Mouse (Mus musculus): ENCODE data around the gene Pgm2. TPM values are rescaled to one million over a fixed set of nuclear protein-coding genes. Genes with fewer than 3 reads are reported as not detected.

Pgm2 gene
- total RNA-seq, 2 experiments from 2014 or later: 10.4 to 10.7 TPM

DNA sequence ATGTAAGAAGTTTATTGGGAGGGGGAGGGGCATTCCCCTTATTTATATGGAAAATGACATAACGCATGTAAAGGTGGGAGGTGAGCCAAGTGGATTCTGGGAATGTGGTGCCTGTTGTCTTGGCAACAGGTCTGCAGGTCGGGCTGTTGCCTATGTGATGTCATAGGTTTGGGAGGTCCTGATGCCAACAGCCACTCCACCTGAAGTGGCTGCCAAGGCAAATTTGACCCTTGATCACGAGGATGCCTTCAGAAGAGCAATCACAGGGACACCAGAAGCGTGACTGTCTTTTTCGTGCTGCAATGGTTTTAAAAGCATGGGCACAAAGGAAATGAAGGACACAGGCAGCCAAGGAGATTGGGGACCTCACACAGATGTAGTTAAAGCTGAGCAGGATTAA is 33.0 kb downstream of the Pgm2 start:
- DNase-seq (ENCODE audit: low spot score in 2 of 2): no peak
- intact Hi-C loops (cut with DNase I): no loop called here

GRCm38 (mm10) chr5:64131550-64131949 is 38.8 kb downstream of the Pgm2 start:
- intact Hi-C loops (cut with DNase I): no loop called here
- no peak for DNase-seq (ENCODE audit: low spot score in 2 of 2)

DNA sequence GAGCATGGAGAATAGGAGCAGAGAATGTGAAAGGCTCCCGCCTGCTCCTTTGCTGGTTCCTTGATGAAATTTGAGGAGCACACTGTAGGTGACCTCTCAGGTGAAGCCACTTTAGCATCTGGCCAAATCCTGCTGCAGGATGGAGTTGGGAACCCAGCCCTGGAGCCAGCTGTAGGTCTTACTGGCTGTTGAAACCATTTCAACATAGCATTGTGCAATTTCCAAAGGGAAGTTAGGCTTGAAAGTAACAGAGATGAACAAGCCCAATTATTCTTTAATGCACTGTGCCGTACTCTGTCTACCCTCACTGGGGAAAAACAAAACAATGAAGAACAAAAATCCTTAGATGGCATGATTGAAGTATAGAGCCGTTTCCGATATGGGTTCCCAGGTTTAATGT is 41.2 kb downstream of the Pgm2 start:
- intact Hi-C loops (cut with DNase I): no loop called here
- DNase-seq (ENCODE audit: low spot score in 2 of 2): no peak

GRCm38 (mm10) chr5:64136325-64136724 is 43.6 kb downstream of the Pgm2 start:
- intact Hi-C loops (cut with DNase I): no loop called here
- DNase-seq (ENCODE audit: low spot score in 2 of 2): no peak

DNA sequence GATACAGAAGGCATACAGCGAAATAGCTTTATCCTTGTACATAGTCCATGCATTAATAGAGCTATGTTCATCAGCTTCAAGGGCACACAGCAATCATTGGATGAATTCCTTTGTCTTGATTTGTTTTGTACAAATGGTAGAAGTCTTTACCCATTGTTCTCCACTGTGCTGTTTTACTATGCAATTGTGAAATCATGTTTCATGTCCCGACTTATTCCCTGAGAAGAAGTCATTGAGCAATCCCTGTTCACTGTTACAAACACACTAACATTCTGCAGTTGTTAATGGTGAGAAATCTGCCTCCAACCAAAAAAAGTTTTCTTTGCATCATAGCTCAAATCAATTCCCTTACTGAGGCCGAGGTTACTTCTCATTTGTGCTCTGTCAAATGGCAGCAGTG is 47.5 kb downstream of the Pgm2 start:
- intact Hi-C loops (cut with DNase I): no loop called here
- no peak for DNase-seq (ENCODE audit: low spot score in 2 of 2)

DNA sequence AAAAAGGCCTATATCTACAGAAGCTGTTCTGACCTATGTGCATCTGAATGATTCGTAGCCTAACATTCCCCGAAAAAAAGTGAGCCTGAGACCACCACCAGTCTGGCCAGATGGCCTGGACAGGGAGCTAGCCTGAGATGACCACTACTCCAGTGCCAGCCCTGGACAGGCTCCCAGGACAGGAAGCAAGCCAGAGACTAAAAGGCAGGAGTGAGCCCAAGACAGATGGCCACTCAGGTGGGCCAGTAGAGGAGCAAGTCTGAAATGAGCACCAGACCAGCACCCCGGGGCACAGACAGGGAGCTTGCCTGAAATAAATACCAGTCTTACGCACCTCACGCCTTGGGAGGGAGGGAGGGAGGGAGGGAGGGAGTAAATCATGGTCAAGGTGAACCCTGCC is 51.6 kb downstream of the Pgm2 start:
- intact Hi-C loops (cut with DNase I): no loop called here
- no peak for DNase-seq (ENCODE audit: low spot score in 2 of 2)

- no peak for DNase-seq (ENCODE audit: low spot score in 2 of 2)
- intact Hi-C loops (cut with DNase I): no loop called here
These were observed 53.7 kb downstream of the Pgm2 start for GRCm38 (mm10) chr5:64146384-64147005.

DNA sequence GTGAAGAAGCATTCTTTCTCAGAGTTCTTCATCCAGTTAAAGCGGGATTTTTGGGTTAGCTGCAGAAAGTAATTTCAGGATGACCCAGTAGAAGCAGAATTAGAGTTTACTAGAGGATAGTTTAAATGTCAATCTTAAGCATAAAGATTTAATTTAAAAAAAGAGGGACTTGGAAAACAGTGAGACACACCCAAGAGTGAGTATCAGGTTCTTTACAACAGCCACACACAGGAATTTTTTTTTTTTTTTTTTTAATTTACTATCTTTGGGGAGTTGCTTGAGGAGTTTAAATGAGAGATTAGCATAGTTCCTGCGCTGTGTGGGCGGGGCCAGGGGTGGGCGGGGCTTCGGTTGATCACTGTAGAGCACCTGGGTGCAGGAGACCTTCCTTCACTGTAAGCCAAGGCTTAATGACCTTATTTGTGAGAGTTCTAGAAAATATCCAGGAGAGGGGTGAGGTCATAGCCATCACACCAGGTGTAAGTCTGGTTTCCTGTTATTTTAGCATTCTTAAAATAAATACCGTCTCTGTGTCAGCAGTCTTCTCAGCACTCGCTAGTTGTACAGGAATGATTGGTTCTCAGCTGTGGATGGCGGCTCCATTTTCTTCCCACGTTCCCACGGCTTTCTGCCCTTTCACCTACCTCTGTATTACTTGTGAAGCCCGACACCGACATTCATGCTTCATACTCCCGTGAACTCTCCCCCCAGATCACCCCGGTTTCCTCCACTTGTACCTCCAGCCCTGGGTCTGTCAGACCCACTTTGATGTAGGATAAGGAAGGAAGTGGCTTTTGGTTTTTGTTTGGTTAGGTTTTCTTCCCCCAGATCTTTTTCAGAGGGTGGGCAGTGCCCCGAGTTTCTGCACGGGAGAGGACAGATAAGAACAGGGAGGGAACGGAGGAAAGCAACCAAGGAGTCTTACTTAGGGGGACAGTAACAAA is 56.7 kb downstream of the Pgm2 start:
- intact Hi-C loops (cut with DNase I): no loop called here
- no peak for DNase-seq (ENCODE audit: low spot score in 2 of 2)

DNA sequence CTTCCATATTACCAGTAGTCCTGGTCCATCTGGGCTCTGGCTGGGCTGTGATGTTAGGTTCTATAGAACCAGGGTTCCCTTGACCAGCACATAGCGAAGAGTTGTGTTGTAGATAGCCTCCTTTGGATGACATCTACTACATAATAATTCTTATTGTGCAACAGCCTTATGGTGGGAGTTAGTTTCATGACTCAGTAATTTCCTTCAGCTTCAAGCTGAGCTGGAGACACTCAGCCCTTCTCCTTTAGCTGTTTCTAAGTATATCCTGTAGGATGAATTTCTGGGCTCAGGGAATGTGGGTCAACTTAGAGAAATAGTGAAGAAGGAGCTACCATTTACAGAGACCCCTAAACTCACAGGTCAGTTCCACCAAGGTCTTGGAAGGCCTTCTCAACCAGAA is 60.6 kb downstream of the Pgm2 start:
- no peak for DNase-seq (ENCODE audit: low spot score in 2 of 2)
- intact Hi-C loops (cut with DNase I): no loop called here

DNA sequence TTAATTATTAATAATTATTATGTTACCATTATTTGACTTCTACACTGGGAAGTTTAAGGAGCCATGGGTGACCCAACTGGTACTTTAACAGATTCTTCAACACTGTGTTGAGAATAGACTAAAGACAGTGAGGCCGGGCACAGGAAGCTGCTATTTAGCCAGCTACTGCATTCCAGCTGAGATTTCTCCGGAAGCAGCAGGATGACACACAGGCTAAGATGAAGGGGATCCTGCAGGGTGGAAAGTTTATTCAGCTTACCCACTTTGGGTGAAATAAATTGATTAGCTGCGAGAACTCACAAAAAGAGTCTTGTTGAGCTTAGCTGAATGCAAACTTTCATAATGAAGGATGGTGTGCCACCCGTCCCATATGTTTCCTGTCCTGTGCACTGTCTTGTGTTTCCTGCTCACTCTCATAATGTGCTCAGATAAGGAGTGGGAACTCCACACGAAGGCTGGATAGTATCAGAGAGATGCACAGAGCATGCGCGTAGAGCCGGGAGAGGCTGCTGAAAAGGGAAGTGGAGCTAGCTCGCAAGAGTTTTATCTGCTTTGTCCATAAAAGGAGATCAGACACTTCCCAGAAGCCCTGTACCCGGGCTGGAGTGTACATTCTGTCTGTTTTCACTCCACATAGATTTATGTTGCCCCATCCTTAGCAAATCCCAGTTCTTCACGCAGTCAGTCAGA is 63.3 kb downstream of the Pgm2 start, which contains the start of gene Tbc1d1:
Tbc1d1 (plus strand) TSS at position 445 of the 690 bp plus-strand sequence.
- intact Hi-C loops (cut with DNase I): no loop called here
- DNase-seq (ENCODE audit: low spot score in 2 of 2): peak in 1 of 2 experiments; percentile 27

GRCm38 (mm10) chr5:64156579-64156978 is 63.8 kb downstream of the Pgm2 start:
- DNase-seq (ENCODE audit: low spot score in 2 of 2): no peak
- intact Hi-C loops (cut with DNase I): no loop called here

GRCm38 (mm10) chr5:64157926-64158325 is 65.2 kb downstream of the Pgm2 start:
- DNase-seq (ENCODE audit: low spot score in 2 of 2): no peak
- intact Hi-C loops (cut with DNase I): no loop called here

- intact Hi-C loops (cut with DNase I): no loop called here
- DNase-seq (ENCODE audit: low spot score in 2 of 2): no peak
These were observed 65.8 kb downstream of the Pgm2 start for GRCm38 (mm10) chr5:64158501-64158900.

DNA sequence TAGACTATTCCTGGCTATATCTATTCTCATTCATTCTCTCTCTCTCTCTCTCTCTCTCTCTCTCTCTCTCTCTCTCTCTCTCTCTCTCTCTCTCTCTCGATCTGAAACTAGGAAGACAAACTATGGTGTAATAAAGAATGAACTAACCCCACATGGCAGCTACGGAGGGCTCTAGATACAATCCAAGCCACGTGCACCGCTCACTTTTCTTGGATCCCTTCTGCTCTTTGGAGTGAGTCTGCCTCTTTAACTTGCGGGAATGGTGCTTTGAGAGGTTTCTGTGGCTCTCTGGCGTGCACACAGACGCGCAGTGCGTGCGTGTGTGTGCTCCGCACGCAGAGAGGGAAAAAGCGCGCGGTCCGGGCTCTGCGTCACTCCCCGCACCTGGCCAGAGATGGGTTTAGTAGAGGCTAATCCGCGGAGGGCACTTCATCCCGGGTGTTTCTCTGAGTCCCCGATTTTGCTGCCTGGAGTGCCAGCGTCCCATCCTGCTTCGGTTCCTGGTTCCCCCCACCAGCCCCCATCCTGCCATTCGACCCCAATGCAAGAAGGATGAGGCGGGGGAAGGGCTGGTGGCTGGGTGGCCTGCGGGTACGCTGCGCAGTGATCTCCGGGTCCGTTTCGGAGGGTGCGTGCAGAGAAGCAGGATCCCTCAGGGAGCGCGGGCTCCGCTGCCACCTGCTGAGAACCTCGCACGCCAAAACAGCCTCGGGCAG is 66.5 kb downstream of the Pgm2 start:
- DNase-seq (ENCODE audit: low spot score in 2 of 2): peak; percentile 73
- intact Hi-C loops (cut with DNase I): no loop called here

- peak; percentile 78 to 82 for DNase-seq (ENCODE audit: low spot score in 2 of 2)
- intact Hi-C loops (cut with DNase I): no loop called here
These were observed 67.3 kb downstream of the Pgm2 start for GRCm38 (mm10) chr5:64159781-64160704.

DNA sequence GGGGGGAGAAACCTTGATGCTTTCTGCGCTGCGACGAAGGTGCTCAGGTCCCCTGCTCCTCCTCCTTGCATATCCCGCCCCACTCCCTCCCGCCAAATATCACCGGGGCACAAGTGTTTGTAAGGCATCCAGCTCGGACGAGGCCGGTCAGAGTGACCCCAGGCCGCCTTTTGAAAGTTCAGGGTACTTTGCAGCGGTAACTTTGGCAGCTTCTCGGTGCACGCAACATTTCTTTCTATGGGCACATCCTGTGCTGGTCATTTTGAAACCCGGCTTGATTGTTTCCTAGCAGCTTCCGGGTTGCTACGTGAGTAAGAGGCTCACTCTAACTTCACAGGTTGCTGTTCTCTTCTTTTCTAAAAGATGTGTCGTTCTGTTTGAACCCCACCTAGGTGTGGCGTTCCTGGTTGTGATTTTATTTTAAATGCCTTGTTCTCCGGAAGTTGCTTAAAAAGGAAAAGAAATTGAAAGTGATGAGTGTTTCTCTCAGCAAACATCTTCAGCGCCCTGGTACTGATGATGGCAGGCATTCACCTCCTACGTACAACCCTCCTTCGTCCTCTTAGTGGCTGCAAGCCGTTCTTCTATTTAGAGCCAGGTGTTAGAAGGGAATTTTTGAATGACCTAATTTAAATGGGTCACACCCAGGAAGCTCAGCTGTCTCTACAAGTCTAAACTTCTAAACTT is 68.1 kb downstream of the Pgm2 start:
- peak in 1 of 2 experiments; percentile 13 for DNase-seq (ENCODE audit: low spot score in 2 of 2)
- intact Hi-C loops (cut with DNase I): no loop called here

DNA sequence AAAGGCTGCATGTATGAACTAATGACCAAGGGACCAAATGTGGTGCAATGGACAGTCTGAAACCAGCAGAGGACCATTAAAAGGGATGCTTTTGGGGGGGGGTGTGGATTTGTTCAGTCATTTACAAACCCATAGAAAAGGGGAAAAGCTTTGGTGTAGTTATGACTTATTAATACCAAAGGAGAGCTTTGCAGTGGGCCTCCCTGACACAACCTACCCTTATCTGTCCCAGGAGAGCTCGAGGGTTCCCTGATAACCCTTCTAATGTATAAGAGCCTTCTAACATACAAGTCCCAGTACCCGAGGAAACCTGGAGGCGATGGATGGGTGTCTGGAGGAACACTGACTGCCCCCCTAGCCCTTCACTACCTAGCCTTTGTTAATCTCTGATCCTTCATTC is 69.2 kb downstream of the Pgm2 start:
- DNase-seq (ENCODE audit: low spot score in 2 of 2): no peak
- intact Hi-C loops (cut with DNase I): no loop called here

DNA sequence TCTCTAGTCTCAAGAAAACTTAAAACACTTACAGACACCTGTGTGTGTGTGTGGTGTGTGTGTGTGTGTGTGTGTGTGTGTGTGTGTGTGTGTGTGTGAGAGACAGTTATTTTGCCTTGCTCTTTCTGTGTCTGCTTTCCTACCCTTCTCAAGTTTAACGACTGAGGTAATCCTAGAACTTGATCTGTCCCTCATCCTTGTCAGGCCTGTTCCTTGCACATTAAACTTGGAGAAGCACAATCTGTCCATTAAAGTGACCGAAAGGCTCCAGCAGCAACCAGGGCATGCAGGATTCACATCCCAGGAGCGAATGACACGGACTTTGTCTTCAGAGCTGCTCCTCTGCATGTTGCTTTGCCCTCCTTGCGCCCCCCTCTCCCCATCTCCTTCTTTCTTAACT is 69.8 kb downstream of the Pgm2 start:
- intact Hi-C loops (cut with DNase I): no loop called here
- DNase-seq (ENCODE audit: low spot score in 2 of 2): no peak
